Comparison of ENCODE assay signal across 12 mouse cellular contexts in genomic region chr12:100728646-100729485, GRCm38 (mm10). TPM values are rescaled to one million over a fixed set of nuclear protein-coding genes. Genes with fewer than 3 reads are reported as not detected.
DNase-seq lines count a peak whose midpoint lies in the region; ATAC-seq and TF ChIP-seq lines count a peak whose summit lies in the region.
"Had no signal": no experiment of that assay in that cellular context is flagged by ENCODE, and none has a peak within 500 bp of the region (broad histone marks: within the 10 kb centered on the region; RNA-seq: fewer than 3 reads in every experiment).

No protein-coding gene starts in this region.

- no peaks in the 10 kb centered on the region for H3K27me3 ChIP-seq in liver, embryonic 11.5 days (replicated peaks; ENCODE audit: control insufficient read depth, insufficient read depth, low read length)

- no peak overlapping the region for H3K4me3 ChIP-seq in lung, adult 2 months (replicated peaks; ENCODE audit: extremely low read depth, low read depth, low read length)
- H3K4me3 ChIP-seq in liver, embryonic 11.5 days (ENCODE audit: low read depth, low read length) = no peak overlapping the region
- H3K4me3 ChIP-seq: limb, embryonic 10.5 days had no signal

- H3K4me2 ChIP-seq in liver, embryonic 11.5 days = peak overlapping the region; percentile 43

- no peak overlapping the region for H3K27ac ChIP-seq in liver, embryonic 11.5 days (ENCODE audit: low read depth, low read length)
- H3K27ac ChIP-seq: limb, embryonic 10.5 days had no signal

- TF ChIP-seq CTCF in lung, adult 2 months (IDR thresholded peaks at IDR 0.05; ENCODE audit: insufficient read depth, low read length) = no peak

- 36% methylated on average over 14 of the region's 14 CpGs for WGBS in lung, adult 2 months
- WGBS in liver, embryonic 11.5 days = 48% methylated on average over 14 of the region's 14 CpGs

- ATAC-seq in liver, embryonic 11.5 days (replicated peaks; ENCODE audit: low FRiP score) = no peak
- ATAC-seq in monocyte, adult 5-6 weeks (replicated peaks; ENCODE audit: insufficient number of reproducible peaks, low FRiP score, low TSS enrichment, poor library complexity, severe bottlenecking) = peak; percentile 18; the same call in 1 of the 2 replicates

- peak overlapping the region; percentile 37; the same call in 1 of the 2 replicates for H3K9ac ChIP-seq in liver, embryonic 11.5 days (ENCODE audit: low read depth, low read length)

- DNase-seq in lung, adult 18-20 months = peak; percentile 12 to 16
- DNase-seq in lung, adult 2 months = no peak
- no peak for DNase-seq in liver, embryonic 11.5 days (ENCODE audit: low spot score)
- peak; percentile 60 for DNase-seq in thymus, postnatal 4 days
- DNase-seq in gastrocnemius, adult 8-10 months (ENCODE audit: low spot score in 2 of 2) = no peak
- no peak for DNase-seq in gastrocnemius, postnatal 10 days
- no peak for DNase-seq in urinary bladder, adult 2 months (ENCODE audit: low spot score)
- DNase-seq: adrenal gland, postnatal 14 days; heart, postnatal 14 days; kidney, adult 9 months had no signal

- no peak for TF ChIP-seq POLR2A in lung, adult 2 months (IDR thresholded peaks at IDR 0.05; ENCODE audit: borderline replicate concordance, extremely low read depth, low read depth, low read length)

- H3K9me3 ChIP-seq in liver, embryonic 11.5 days (ENCODE audit: control insufficient read depth, low read length) = no peaks in the 10 kb centered on the region
- H3K9me3 ChIP-seq: limb, embryonic 10.5 days had no signal

- H3K4me1 ChIP-seq in lung, adult 2 months (ENCODE audit: control insufficient read depth, insufficient read depth, low read length) = peaks cover 4% of the 10 kb centered on the region; the same call in 1 of the 2 replicates
- H3K4me1 ChIP-seq in liver, embryonic 11.5 days (replicated peaks; ENCODE audit: control insufficient read depth, insufficient read depth, low read length) = peaks cover 1% of the 10 kb centered on the region; the same call in 1 of the 2 replicates

- no peaks in the 10 kb centered on the region for H3K36me3 ChIP-seq in liver, embryonic 11.5 days (ENCODE audit: control insufficient read depth, insufficient read depth, low read length)
- H3K36me3 ChIP-seq: limb, embryonic 10.5 days had no signal

RNA-seq across cellular contexts. Expression of gene Rps6ka5, which starts 2.1 kb away (rescaled TPM):
- polyA plus RNA-seq in lung, adult 2 months (2012; rRNA removed) = 1.7 and 2.0 TPM in 2 replicates
- 2.5 and 3.0 TPM in 2 replicates for polyA plus RNA-seq in liver, embryonic 11.5 days (2014; fragmentation: Nextera tagmentation; extraction: Ambion mirVana)
- 23.7 to 25.8 TPM (median 25.6 TPM) in 3 replicates for total RNA-seq in monocyte, adult 5-6 weeks (2017)
- total RNA-seq in gastrocnemius, adult 8-10 months (2022) = 10 to 100 TPM in 2 of 4 experiments, 1 to 10 TPM in 2; 7.5 to 16.9 (median 10.2) TPM
- total RNA-seq in gastrocnemius, postnatal 10 days (2021) = 10 to 100 TPM; 10.4 to 11.5 TPM
- polyA plus RNA-seq in urinary bladder, adult 2 months (2012; rRNA removed) = 5.2 and 7.2 TPM in 2 replicates

RNA-seq across cellular contexts. Expression of gene Dglucy, which starts 50.0 kb away (rescaled TPM):
- polyA plus RNA-seq in lung, adult 2 months (2012; rRNA removed) = 6.4 and 6.5 TPM in 2 replicates
- polyA plus RNA-seq in liver, embryonic 11.5 days (2014; fragmentation: Nextera tagmentation; extraction: Ambion mirVana) = 0.14 and 0.38 TPM in 2 replicates
- total RNA-seq in monocyte, adult 5-6 weeks (2017) = 14.6 to 22.5 TPM (median 22.4 TPM) in 3 replicates
- total RNA-seq in gastrocnemius, adult 8-10 months (2022) = 10 to 100 TPM; 20.8 to 28.3 (median 26.4) TPM
- total RNA-seq in gastrocnemius, postnatal 10 days (2021) = 1 to 10 TPM; 3.9 to 5.0 TPM
- 20.0 and 23.8 TPM in 2 replicates for polyA plus RNA-seq in urinary bladder, adult 2 months (2012; rRNA removed)

Comparison
In these comparisons a context has a peak if more than half of its experiments do, and no peak if none do; other contexts are left out.
1. DNase-seq: peak in lung, adult 18-20 months (2 of 2) and thymus, postnatal 4 days (single experiment); none in lung, adult 2 months (single experiment), liver, embryonic 11.5 days (single experiment), gastrocnemius, adult 8-10 months (0 of 2), gastrocnemius, postnatal 10 days (single experiment) and urinary bladder, adult 2 months (single experiment).